Mouse (Mus musculus) cerebellum, adult (tissue): ENCODE data around the gene Psmg4.

Source experiments
- ATAC-seq: cut with Nextera tagmentation; 2 replicates; pipeline ENCODE4 v1.9.2; 2017; ENCODE audit warnings: mild to moderate bottlenecking, moderate library complexity, mixed read lengths; ENCODE audit not compliant: insufficient number of reproducible peaks, low FRiP score, low TSS enrichment

Psmg4 gene

DNA sequence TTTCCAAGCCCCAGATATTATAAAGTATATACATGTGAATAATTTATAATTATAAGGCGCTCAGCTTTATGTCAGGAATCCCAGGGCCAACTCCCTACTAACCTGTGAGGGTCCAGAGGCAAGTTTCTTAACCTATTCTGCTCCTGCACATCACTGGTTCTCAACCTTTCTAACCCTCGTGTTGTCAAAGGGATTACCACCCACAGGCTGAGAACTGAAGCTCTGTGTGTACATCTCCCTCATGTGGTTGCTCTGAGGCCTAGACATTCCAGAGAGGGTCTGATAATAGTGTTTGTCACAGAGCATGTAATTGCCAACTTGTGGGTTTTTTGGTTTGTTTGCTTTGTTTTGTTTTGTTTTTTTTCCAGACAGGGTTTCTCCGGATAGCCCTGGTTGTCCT lies 15.8 kb upstream of the Psmg4 start:
- ATAC-seq: no peak

DNA sequence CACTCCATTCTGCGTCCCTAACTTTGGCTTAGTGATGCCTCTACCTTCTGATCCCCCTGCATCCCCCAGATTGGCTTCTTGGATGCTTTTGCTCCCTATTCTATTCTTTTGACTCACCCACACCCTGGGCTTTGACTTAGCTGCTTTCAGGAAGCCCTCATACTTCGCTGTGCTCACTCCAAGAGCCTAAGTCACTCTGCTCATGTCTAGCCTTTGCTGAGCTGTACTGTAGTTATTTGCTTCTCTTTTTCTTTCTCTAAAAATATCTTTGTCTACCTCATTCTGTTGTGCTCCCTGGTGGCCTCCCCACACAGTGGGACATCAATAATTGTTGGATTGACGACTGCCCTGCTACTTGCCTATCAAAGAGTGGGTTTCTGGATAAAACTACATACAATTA lies 14.6 kb upstream of the Psmg4 start:
- ATAC-seq: no peak

- ATAC-seq: peak; percentile 68
Measured at GRCm38 (mm10) chr13:34148767-34149392, 13.9 kb upstream of the Psmg4 start.

GRCm38 (mm10) chr13:34149463-34150176 lies 13.1 kb upstream of the Psmg4 start:
- ATAC-seq: no peak

DNA sequence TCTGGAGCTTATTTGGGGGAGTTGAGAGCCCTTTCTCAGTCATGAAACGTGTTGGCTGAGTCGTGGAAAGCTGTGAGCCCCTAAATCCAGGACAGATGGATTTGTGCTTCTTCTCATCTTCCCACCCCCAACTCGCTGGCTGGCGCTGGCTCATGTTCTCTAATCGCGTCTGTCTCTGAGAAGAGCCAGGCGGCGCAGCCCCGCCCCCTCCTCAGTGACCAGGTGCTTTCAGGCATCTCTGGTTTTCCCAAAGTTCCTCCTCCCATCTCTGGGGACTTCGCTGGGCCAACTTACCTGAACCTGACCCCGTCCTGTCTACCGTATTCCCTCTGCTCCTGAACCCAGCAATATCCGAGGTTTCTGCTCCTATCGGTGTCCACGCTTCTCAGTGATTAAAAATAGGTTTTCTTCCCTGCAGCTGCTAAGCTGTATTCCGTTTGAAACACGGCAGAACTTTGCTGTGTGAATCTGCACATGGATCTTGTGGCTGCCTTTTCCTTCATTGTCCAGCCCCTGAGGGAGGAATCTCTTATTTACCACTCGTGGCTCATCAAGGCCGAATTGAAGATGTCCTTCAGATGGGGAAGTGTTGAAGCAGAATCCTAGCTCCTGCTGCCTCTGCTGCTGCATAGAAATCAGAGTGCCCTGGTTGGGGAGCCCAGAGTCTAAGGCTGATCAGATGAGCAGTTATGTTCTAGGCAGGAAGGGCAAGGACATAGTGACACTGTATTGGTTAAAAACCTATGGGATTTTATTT lies 12.3 kb upstream of the Psmg4 start:
- no peak for ATAC-seq

DNA sequence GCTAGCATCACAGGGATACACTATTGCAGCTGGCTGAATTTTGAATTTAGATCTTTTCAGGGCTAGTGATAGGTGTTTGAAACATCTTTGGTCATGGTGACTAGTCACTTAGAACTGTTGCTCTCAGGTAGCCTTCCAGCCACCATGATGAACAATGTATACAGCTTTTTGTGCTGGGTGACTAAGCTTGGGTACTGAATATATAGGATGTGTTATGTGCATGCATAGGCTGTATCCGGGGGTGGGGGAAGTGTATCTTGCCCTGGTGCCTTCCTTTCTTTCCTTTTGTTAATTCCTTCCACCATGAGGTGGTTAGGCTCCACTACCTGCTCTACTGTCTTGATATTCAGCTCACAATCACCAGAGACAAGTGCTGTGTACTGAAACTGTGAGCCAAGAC lies 11.3 kb upstream of the Psmg4 start:
- no peak for ATAC-seq

DNA sequence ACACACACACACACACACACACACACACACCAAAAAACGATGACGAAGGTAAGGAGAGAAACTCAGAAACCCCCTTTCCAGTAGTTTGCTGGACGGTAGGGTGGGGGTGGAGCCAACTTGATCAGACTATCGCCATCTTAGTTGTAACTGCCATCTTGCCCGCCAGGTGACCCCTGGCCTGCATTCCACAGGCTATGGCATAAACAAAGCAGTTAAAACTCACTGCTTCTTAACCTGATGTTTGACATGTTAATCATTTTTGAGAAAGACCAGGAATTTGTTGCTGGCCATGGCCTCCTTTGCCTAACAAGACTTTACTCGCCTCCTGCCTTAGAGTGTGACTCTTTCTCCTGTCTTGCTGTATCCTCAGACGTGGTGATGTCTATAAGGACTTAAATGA lies 10.1 kb upstream of the Psmg4 start:
- no peak for ATAC-seq

DNA sequence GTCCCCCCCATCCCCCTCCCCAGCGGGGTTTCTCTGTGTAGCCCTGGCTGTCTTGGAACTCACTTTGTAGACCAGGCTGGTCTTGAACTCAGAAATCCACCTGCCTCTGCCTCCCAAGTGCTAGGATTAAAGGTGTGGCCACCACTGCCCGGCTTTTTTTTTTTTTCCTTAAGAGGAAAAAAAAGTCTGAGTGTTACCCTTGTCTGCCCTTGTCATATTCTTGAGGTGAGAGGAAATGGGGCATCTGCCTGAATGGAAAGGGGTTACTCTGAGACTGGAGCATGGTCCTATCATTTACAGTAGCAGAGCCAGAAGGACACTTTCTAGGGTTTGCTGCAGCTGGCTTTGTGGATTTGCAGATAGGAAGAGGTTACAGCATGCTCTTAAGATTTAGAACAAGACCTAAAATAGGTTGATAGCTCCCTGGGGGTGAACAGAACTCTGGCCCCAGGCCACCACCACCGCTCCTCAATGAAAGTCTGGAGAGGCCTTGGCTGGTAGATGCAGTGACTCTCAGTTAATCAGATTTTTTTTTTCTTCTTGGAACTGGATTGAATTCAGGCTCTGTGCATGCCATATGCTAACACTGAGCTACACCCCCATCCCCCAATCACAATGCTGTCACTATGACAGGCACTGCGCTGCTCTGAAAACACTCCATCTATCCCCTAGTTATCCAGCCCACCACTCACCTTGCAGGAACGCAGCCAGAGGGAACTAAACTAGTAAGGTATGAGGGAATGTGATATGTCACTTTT lies 9.3 kb upstream of the Psmg4 start:
- peak; percentile 11 for ATAC-seq

GRCm38 (mm10) chr13:34154217-34154930 lies 8.4 kb upstream of the Psmg4 start:
- ATAC-seq: 0 out of 2 replicates have a peak, but pooled peaks have one; percentile 8

DNA sequence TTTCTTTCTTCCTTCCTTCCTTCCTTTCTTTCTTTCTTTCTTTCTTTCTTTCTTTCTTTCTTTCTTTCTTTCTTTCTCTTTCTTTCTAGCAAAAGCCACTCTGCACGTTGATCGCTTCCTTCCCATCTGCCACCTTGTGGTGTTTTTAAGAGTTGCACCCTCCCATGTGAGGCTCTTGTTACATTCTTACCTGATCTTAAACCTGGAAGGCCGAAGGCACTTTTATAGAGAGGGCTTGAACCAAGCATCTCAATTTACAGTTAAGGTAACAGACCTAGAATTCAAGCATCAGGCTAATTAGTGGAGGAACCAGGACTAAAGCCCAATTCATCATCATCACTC lies 7.9 kb upstream of the Psmg4 start:
- no peak for ATAC-seq

- 0 out of 2 replicates have a peak, but pooled peaks have one; percentile 1 for ATAC-seq
Measured at GRCm38 (mm10) chr13:34156133-34156839, 6.5 kb upstream of the Psmg4 start.

DNA sequence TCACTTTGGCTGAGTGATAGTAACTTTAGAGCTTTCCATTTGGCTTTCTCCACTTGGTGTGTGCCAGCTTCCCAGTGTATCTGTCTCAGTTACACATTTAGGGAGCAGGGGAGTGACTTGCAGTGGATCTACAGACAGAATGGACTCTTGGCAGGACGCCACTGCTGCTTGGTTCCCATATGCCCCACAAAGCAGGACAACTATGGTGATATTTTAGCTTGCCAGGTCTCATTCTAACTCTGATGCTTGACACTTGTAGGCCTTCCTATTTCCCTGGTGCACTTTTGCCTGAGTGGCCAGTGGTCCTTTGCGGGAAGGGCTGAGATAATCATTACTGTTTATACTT lies 6.0 kb upstream of the Psmg4 start:
- ATAC-seq: peak; percentile 72

DNA sequence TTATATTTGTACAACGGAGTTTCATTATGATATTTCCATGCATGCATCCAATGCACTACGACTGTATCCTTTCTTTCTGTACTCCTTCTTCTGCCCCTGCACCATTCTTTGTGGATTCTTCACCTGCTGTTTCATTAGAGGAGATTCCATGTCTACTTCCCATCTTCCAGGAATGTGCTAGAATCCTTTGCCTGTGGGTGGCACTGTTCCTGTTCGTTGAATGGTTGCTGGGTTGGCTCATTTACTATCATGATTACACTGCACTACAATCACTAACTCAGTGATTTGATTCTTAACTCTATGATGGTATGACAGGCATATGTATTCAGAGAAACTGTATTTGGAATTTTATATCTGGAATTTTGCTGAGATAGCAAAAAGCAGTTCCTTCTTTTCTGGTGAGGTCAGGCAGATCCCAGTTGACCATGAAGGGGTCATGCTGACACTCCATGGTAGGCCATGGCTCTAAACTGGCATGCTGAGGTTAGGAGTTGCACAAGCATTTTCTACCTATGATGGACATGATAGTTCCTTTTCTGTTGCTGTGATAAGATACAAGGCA lies 5.1 kb upstream of the Psmg4 start:
- no peak for ATAC-seq

- ATAC-seq: no peak
Measured at GRCm38 (mm10) chr13:34159926-34160325, 2.8 kb upstream of the Psmg4 start.

- peak; percentile 9 for ATAC-seq
Measured at GRCm38 (mm10) chr13:34163304-34163975, 676 bp downstream of the Psmg4 start.

- ATAC-seq: no peak
Measured at GRCm38 (mm10) chr13:34174025-34174424, 11.3 kb downstream of the Psmg4 start.

DNA sequence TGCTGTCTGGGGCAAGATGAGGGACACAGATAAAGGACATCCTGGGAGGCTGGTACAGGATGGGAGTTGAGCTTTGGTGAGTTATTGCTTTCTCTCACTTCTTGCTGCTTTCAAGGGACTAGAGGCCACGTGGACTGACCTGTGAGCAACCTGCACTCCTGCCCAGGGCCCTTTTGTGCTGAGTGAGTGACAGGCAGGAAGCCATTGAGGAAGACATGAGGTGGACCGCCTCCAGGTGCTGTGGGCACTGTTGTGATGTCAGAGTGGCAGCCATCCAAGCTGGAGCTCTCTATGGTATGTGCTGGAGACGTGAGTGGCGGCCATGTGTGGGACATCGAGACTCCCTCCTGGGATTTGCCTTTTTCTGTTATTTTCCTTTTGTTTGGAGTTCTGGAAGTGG lies 18.9 kb downstream of the Psmg4 start:
- ATAC-seq: no peak

DNA sequence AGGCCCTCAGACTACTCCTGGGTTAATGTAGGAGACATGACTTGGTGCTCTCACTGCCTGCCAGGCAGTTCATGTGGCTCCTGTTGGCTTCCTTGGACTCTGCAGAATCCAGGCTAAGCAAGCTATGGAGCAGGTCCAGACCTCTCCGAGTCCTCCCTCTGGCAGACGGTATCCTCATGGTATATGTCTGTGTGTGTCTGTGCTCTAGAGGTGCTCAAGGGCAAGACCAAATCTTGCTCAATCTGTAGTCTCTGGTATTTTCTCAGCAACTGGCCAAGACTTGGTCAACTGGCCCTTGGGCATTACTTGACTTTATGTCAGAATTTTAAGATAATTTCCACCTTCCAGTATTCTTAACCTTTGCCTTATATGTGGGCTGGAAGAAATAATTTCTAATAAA lies 22.6 kb downstream of the Psmg4 start:
- ATAC-seq: no peak

- ATAC-seq: peak; percentile 81
Measured at GRCm38 (mm10) chr13:34187571-34187970, 24.8 kb downstream of the Psmg4 start.
